31 mouse cellular contexts compared by ENCODE assay signal in the genomic region with DNA sequence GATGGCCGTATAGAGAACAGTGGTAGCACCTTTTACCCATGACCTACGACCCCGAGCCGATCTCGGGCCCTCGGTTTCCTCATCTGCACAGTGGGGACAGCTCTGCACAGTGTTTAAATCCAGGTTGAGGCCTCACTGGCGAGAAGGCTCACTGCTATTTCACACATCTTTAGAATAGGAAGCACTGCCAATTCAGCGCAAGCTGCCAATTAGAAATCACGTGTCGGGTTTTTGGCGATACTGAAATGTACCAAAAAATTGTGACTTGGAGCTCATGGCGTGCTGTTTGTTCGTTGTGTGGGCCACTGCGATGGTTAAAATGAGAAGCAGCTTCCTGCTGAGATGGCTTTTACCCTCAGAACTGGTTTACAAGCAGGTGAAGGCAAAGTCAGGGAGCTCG. TPM values are rescaled to one million over a fixed set of nuclear protein-coding genes. Genes with fewer than 3 reads are reported as not detected.
DNase-seq lines count a peak whose midpoint lies in the region; ATAC-seq lines count a peak whose summit lies in the region.
"Had no signal": no experiment of that assay in that cellular context is flagged by ENCODE, and none has a peak within 500 bp of the region (broad histone marks: within the 10 kb centered on the region; RNA-seq: fewer than 3 reads in every experiment).

No protein-coding gene starts in this region.

- no peak overlapping the region for H3K4me3 ChIP-seq in forebrain, embryonic 15.5 days
- H3K4me3 ChIP-seq in forebrain, embryonic 10.5 days = no peak overlapping the region
- H3K4me3 ChIP-seq: embryonic facial prominence, embryonic 10.5 days; embryonic facial prominence, embryonic 13.5 days; erythroblast, embryonic 14.5 days; heart, adult 2 months; heart, embryonic 10.5 days; heart, embryonic 13.5 days had no signal

- no peaks in the 10 kb centered on the region for H3K36me3 ChIP-seq in forebrain, embryonic 15.5 days
- no peaks in the 10 kb centered on the region for H3K36me3 ChIP-seq in forebrain, embryonic 10.5 days (replicated peaks)
- H3K36me3 ChIP-seq: embryonic facial prominence, embryonic 10.5 days; embryonic facial prominence, embryonic 13.5 days; heart, embryonic 10.5 days; heart, embryonic 13.5 days had no signal

- no peak overlapping the region for H3K9ac ChIP-seq in forebrain, embryonic 15.5 days (replicated peaks)
- H3K9ac ChIP-seq: embryonic facial prominence, embryonic 13.5 days; heart, embryonic 13.5 days; hindbrain, embryonic 14.5 days had no signal

- no peak for ATAC-seq in forebrain, embryonic 15.5 days (replicated peaks)
- ATAC-seq: CD4-positive, CD25-positive, alpha-beta regulatory T cell, adult 4 months; forebrain, embryonic 16.5 days; hindbrain, postnatal 0 days; inflammation-experienced regulatory T-cells, adult 6 months had no signal

- 80% methylated on average over 15 of the region's 15 CpGs for WGBS in forebrain, embryonic 15.5 days
- 87% methylated on average over 15 of the region's 15 CpGs for WGBS in forebrain, embryonic 10.5 days

- DNase-seq in forebrain, embryonic 10.5 days (ENCODE audit: extremely low spot score, low spot score) = no peak
- DNase-seq in layer of hippocampus, adult 9-11 months = peak; percentile 59
- DNase-seq in layer of hippocampus, postnatal 10 days (ENCODE audit: low spot score in 2 of 2) = no peak
- peak; percentile 30 for DNase-seq in right cerebral cortex, adult 18-20 months
- no peak for DNase-seq in right cerebral cortex, postnatal 14 days
- no peak for DNase-seq in thymus, postnatal 0 days (ENCODE audit: low spot score)
- DNase-seq: adrenal gland, adult 2 months; adrenal gland, postnatal 14 days; cerebellum, adult 18-20 months; cerebellum, adult 9-11 months; cerebellum, postnatal 36 days; embryo, embryonic 11 days; gastrocnemius, postnatal 10 days; gastrocnemius, postnatal 36 days; heart, adult 2 months; heart, postnatal 14 days; heart, postnatal 4 days had no signal

- 0 out of 2 replicates have a peak overlapping the region, but pooled peaks have one; percentile 2 for H3K27ac ChIP-seq in forebrain, embryonic 15.5 days (replicated peaks)
- no peak overlapping the region for H3K27ac ChIP-seq in forebrain, embryonic 10.5 days
- H3K27ac ChIP-seq: embryonic facial prominence, embryonic 10.5 days; embryonic facial prominence, embryonic 13.5 days; heart, adult 2 months; heart, embryonic 10.5 days; heart, embryonic 13.5 days; hindbrain, embryonic 14.5 days; hindbrain, postnatal 0 days had no signal

- no peaks in the 10 kb centered on the region for H3K9me3 ChIP-seq in forebrain, embryonic 15.5 days
- no peaks in the 10 kb centered on the region for H3K9me3 ChIP-seq in forebrain, embryonic 10.5 days
- H3K9me3 ChIP-seq: embryonic facial prominence, embryonic 10.5 days; embryonic facial prominence, embryonic 13.5 days; heart, embryonic 10.5 days; heart, embryonic 13.5 days had no signal

- no peaks in the 10 kb centered on the region for H3K27me3 ChIP-seq in forebrain, embryonic 15.5 days
- peaks cover 22% of the 10 kb centered on the region for H3K27me3 ChIP-seq in forebrain, embryonic 10.5 days (ENCODE audit: poor library complexity, severe bottlenecking)

- H3K4me2 ChIP-seq in forebrain, embryonic 15.5 days (replicated peaks) = no peak overlapping the region
- H3K4me2 ChIP-seq: embryonic facial prominence, embryonic 13.5 days; heart, embryonic 13.5 days; hindbrain, embryonic 14.5 days had no signal

- H3K4me1 ChIP-seq in forebrain, embryonic 15.5 days = peaks cover 9% of the 10 kb centered on the region
- H3K4me1 ChIP-seq in forebrain, embryonic 10.5 days = peaks cover 8% of the 10 kb centered on the region
- H3K4me1 ChIP-seq: heart, embryonic 10.5 days; heart, embryonic 13.5 days had no signal

RNA-seq across cellular contexts. Expression of a gene that starts 27.2 kb away (rescaled TPM):
- 20.4 TPM in 2 replicates for polyA plus RNA-seq in forebrain, embryonic 15.5 days (2015; fragmentation: Nextera tagmentation; extraction: Ambion mirVana)
- polyA plus RNA-seq in forebrain, embryonic 10.5 days (2016; fragmentation: Nextera tagmentation; extraction: Ambion mirVana) = 8.6 and 9.5 TPM in 2 replicates
- total RNA-seq in layer of hippocampus, postnatal 10 days (2021) = 100 to 1,000 TPM in 1 of 2 experiments, 10 to 100 TPM in 1; 96.8 to 103 TPM
- 0.53 and 0.87 TPM in 2 replicates for polyA plus RNA-seq in thymus, postnatal 0 days (2015; fragmentation: Nextera tagmentation; extraction: Ambion mirVana)
- total RNA-seq: granulocyte monocyte progenitor cell, adult 5-6 weeks; heart, adult 2 months; MEL had no signal
- polyA plus RNA-seq: C2C12; CD4-positive, CD25-positive, alpha-beta regulatory T cell, adult 4 months; erythroblast, embryonic 14.5 days; heart, adult 2 months; inflammation-experienced regulatory T-cells, adult 6 months had no signal

Comparison
In these comparisons a context has a peak if more than half of its experiments do, and no peak if none do; other contexts are left out.
1. DNase-seq: peak in layer of hippocampus, adult 9-11 months (single experiment) and right cerebral cortex, adult 18-20 months (single experiment); none in forebrain, embryonic 10.5 days (single experiment), layer of hippocampus, postnatal 10 days (0 of 2), right cerebral cortex, postnatal 14 days (single experiment) and thymus, postnatal 0 days (single experiment).